Mouse (Mus musculus) Muller cell, postnatal 12 days (primary cell): ENCODE data around the gene Mif.
"Not testable (repeated sequence)": the region's sequence is repeated elsewhere in the genome, so short reads cannot be mapped to it uniquely, and the experiment has no call there.

Source experiments
- DNase-seq: peaks from one replicate; pipeline ENCODE4 v3.0.0-alpha.2; 2015; ENCODE audit errors: inconsistent ontology term

The Mif gene

DNA sequence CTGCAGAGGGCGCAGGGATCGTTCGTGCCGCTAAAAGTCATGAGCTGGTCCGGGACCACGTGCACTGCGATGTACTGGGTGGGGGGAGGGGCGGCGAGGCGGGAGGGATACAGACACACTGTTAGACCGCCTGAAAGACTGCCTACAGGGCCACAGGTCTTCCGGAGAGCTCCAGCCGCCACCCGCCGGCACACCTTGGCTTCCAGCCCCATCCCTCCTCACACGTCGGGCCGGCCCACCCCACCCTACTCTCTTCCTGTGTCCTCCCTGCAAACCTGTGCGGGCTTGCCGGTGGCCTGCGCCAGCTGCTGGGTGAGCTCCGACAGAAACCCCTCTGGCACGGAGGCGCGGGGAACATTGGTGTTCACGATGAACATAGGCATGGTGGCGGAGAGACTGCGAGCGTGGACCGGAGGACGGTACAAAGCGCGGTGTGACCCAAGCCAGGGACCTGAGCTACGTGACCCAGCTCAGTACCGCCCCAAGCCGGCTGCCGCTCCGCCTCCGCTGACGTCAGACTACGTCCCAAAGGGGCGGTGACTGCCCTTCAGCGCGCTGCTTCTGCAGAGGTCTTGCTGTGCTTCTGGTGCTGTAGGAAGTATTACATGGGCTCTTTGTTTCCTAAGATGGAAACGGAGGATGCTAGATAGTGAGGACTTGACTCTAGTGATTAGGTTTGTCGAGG, at the start of gene Mif:
Gene Mif, minus strand, starts transcription at position 455 of the 685 bp plus-strand sequence.
- peak; percentile 92 for DNase-seq

DNA sequence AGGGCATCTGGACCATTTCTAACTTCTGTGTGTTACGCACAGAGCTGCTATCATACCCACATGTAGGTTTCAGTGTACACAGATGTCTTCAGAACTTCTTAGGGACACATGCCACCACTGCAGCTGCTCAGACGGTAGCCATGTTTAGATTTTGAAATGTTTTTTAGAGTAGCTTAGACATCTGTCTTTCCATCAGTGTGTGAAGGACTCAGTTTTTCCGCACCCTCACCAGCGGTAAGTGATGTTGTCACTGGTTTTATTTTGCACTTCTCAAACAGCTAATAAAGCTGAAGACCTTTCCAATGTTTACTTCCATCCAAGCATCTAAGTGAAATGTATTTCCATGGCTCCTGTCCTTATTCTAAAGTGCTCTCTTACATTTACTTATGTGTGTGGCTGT, 46.8 kb upstream of the Mif start:
- DNase-seq = no peak

DNA sequence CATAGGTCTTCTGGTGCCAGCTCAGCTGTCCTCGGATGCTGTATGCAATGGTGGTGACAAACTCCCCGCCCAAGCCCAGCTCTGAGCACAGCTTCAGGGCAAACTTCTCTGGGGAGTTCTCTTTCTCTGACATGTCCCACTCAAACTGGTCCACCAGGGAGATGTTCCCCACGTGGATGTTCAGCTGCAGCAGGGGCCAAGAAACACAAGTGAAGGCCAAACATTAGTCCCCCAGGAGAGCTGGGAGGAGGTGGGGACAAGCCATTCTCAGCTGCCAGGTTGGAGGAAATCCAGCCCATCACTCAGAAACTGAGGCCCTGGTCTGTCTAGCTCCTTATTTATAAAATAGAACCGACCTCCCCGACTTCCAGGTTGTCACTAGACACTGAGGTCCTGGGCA, 44.4 kb upstream of the Mif start:
- DNase-seq = no peak

DNA sequence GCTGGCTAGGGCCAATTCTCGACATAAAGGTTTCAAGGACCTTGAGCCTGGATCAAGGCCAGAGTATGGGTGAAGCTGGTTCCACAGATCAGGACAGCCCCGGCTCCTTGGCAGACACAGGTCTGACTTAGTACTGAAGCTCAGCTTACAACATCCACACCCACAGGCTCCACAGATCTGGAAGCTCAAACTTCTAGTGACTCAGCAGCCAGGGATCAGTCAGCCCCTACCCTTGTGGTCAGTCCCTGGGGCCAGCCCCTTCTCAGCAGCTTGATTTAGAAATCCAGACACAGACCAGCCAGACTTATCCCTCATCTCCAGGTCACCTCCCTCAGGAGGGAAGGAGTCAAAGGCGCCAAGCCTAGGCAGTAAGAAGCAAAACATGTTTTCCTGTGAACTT, 38.8 kb upstream of the Mif start:
- DNase-seq = peak; percentile 85

DNA sequence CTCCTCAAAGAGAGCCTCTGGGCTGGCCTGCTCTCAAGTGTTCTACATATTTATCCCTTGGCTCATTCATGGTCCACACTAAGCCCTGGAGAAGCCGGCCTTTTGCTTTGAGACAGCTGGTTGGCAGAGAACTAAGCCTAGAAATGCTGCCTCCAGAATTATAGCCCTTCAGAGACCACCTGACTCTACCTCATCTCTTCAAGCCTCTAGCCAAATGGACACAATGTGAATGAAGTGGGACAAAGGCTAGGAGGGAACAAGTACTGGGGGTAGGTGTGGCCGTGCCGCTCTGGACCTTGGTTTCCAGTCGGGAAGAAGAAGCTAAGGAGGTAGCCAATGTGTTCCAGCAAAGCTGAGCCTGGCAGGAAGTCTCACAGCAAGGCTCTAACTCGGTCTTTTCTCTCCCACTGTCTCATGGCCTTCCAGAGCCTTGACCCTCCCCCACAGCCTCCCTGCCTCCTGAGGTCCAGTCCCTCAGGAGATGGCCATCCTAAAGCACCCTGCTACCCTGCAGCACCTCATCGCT, 38.1 kb upstream of the Mif start:
- DNase-seq = no peak

DNA sequence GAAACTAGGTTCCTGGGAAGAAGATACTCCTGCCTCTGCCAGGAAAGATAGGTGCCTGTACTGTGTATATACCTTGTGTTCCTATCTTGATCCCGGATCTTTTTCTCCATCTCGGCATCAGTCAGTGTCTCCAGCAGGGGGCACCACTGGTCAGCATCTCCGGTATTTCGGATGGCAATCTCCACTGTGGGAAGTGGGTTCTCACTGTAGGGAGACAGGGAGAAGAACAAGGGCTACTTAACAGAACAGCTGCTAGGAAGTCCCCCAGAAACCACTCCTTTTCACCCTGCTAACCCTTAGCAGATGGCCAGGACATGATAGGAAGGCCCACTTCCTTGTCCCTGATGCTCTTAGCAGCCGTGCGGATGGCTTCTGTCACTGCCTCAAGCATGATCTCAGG, 37.3 kb upstream of the Mif start:
- DNase-seq = no peak

DNA sequence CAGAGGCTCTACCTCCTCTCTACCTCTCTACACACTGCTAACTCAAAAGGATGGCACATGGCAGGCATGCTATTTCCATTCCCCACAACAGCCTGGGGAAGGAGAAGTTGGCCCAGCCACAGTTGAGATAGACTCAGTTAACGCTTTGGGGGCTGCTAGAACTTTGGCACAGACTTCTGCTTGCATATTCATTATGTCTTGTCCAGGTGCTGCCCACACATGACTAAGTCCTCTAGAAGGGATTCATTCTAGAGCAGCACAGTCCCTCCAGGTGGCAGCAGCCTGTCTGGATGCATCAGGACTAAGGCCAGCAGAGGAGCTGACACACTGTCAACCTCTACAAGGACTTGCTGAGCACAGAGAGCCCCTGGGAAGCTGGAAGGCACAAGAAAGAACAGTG, 36.2 kb upstream of the Mif start:
- DNase-seq = no peak

DNA sequence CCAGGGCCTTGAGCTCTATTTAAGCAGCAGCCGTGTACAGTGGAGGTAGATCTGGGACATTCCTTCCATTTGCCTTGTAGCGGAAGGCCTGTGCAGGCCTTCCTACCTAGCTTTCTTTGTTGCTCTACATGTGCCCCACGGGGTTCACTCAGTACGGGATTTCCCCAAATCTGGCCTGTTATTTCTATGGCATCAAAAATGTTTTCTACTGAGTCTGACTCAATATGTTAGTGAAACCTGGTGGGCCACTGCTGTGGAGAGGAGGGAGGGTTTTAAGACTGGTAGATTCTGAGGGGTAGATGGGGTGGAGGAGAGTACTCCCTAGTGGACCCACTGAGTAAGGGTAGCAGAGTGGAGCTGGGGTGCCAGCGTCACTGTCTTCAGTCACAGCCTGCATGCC, 35.7 kb upstream of the Mif start:
- no peak for DNase-seq

DNA sequence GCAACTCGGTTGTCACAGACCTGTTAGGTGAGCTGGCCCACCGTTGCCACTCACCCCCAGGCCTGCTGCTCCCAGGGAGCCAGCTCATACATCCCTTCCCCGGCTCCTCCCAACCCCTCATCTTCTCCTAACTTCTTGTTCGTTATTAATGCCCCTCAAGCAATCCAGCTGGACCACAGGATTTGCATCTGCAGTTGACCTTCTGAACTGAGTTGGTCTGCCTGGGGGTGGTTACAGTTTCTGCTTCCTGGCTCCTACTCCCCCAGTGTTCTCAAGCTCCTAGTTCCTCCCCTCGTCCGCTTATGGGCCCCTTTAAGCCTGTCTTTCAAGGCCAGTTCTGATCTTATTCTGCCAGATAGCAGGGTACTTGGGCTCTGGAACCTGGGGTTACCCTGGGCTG, 34.6 kb upstream of the Mif start:
- no peak for DNase-seq

DNA sequence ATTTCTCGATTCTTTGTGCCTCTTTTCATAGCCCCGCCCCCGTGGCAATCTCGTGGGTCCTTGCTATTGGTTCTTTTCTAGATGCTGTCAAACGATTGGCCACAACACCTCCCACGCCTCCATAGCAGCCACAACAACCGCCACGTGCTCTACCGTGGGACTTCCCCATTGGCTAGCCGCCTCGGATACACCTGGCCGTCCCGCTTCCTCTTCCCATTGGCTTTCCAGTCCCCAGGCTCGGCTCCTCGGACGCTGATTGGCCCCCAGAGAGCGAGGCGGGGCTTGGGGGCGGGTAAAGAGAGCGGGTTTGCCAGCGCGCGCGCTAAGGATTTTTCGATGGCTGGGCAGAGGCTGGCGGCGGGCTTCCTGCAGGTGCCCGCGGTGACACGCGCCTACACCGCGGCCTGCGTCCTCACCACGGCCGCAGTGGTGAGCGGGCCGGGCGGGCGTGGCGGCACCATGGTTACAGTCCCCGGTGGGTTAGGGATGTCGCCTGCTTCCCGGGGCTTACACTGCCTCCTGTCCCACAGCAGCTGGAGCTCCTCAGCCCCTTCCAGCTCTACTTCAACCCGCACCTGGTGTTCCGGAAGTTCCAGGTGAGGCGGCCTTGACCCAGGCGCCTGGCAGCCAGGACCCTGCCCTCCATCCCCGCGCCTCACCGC, 33.2 kb upstream of the Mif start, which contains the start of gene Derl3:
Gene Derl3, plus strand, starts transcription at position 325 of the 662 bp plus-strand sequence.
- peak; percentile 98 for DNase-seq

DNA sequence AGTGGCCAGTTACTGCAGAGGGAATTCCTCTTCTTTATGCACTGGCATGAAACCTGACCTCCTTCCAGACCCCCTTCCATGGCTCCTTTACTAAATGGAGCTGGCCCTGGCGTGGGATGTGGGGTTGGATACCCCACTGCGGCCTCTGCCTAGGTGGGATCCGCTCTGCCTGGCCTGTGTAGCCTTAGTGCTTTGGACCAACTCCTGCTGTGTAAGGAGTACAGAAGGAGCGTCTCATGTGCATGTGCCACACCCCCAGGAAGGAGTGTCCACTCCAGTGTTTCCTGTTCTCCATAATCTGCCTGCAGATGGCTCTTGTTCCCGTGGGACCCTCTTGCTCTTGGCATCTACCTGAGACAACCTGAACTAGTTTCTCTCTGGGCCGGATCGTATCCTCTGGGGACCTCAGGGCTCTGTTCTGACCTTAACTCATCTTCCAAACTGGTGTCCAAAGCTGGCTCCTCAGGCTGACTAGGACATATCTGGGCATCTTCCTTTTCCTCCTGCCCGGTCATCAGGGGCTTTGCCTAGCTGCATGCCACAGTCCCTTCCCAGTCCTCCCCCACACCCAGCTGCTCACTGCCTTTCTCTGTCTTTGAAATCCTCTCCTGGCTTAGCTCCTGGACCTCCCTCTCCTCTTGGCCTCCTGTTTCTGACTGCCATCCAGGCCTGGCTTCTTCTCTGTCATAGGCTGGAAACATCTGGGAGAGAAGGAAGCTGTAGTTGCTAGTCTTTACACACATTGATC, 29.5 kb upstream of the Mif start:
- DNase-seq = no peak

DNA sequence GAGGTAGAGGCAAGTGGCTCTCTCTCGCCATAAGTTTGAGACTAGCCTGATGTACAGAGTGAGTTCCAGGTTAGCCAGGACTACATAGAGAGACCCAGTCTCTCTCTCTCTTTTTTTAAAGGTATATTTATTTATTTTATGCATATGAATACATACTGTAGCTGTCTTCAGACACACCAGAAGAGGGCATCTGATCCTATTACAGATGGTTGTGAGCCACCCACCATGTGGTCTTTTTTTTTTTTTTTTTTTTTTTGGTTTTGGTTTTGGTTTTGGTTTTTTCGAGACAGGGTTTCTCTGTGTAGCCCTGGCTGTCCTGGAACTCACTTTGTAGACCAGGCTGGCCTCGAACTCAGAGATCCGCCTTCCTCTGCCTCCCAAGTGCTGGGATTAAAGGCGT, 27.5 kb upstream of the Mif start:
- not testable (repeated sequence) for DNase-seq

DNA sequence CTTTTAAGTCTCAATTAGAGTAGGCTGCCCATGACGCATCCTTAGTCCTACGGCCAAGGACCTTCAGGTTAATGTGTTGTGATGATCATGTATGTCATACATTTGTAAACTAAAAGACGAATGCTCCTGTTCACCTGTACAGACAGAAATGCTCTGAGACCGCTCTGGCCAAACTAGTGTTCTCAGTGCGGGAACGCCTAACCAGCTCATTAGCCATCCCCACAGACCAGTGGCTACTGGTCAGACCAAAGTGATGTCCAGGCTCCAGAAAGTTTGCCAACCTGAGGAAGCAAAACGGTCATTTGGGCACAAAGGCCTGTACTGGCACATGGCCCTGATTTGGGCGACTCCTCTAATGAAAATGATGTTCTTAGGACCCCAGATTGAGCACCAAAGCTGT, 24.7 kb upstream of the Mif start:
- DNase-seq = no peak

DNA sequence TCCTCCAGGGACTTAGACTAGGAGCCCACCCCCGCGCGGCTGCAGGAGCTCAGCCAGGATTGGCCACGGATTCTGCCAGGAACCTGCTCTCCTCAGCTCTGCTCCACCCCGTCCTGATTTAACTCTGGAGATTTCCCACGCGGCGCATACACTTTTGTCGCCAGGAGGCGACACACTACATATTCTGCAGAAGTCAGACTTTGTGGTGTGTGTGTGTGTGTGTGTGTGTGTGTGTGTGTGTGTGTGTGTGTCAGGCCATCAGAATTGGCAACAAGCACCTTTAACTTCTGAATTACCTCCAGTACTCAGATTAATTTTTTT, 23.2 kb upstream of the Mif start:
- DNase-seq = peak; percentile 85

DNA sequence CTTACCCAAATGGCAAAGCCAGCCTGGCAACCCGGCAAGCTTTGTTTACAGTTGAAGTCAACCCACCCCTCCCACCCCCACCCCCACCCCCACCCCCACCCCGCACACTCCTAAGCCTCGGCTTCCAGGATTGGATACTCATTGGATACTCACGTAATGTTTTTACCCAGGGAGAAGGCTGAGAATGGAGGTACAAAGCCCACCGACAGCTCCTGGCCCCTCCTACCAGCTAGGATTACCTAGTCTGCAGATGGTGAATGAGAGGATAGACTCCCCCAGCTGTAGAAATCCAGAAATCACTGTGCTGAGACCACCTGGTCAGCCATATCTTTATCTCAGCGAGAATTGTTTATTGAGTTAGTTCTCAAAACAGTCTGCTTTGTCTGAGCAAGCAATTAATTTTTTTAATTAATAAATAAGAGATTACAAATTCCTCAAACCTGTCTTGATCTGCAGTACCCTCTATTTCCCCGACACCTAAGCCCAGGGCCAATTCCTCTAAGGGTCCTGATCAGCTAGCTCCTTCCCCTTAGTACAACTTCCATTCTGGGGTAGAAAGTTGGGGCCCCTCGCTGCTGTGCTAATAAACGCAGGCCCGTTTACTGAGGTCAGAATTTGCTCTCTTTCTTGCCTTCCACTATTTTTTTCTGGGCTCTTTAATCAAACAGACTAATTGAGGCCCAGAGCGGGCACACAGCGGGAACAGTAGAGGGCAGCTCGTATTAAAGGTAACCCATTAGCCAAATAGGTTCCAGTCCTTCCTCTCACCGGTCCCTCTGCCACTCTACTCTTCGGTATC, 22.6 kb upstream of the Mif start:
- DNase-seq = no peak

DNA sequence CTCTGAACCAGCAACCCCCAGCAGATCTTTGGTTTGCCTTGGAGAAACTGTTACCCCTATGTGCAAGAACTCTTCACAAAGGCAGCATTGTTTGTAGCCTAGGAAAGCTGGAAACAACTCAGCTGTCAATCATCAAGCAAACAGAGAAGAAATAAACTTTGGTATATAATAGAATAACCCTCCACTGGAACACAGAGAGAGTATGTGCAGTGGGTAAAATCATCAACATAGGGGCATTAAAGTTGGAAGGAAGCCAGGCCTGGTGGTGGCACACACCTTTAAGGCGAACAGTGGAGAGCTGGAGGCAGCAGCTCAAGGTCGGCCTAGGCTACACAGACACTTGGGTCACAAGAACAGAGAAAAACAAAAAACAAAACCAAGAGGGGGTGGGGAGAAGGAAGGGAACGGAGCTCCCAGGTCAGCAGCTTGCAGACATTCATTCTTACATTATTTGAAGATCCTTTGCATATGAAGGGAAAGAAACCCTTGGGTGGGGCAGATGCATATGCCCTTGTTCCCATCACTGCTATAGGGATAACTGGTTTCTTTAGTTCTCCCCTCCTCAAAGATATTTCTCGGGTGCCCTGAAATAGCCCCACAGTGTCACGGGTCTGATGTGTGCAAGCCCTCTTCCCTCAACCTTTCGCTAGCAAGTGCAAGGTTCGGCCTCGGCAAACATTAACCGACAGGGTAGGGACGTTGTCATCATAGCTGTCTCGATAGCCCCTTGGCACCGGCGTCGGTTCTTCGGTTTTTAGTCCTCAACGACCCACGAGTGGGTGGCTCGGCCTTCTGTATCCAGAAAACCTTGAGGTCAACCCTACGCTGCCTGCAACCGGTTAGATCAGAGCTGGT, 21.8 kb upstream of the Mif start:
- no peak for DNase-seq

DNA sequence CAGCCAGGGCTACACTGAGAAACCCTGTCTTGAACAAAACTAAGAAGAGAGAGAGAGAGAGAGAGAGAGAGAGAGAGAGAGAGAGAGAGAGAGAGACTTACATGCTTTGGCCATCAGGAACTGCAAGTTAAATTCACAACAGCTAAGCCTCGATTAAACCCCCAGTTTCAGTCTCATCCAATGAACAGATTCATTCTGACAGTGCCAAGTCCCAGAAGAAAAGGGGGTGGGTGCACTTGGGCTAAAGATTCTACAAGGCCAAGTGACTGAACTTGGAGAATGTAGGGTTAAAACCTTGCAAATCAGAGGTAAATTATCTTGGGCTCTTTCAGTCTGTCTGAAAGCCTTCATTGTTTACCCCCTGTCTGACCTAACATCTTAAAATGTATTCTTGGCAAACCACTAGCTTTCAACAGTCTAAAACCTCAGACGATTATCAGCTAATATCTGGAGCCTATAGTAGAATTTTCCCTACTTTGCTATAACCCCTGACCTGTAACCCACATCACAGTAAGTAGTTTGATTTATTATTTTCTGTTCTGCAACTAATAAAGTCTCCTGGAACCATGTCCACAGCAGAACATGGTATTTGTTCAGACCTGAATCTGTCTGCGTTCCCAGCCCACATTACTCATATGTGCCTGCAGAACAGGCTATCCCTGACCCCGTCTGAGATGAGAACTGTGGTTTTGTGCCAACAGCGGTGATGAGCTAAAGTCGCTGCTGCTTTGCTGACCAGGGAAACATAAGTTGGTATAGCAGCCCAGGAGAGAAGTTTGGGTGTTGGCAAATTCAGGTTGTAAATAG, 20.9 kb upstream of the Mif start:
- DNase-seq = peak; percentile 66

DNA sequence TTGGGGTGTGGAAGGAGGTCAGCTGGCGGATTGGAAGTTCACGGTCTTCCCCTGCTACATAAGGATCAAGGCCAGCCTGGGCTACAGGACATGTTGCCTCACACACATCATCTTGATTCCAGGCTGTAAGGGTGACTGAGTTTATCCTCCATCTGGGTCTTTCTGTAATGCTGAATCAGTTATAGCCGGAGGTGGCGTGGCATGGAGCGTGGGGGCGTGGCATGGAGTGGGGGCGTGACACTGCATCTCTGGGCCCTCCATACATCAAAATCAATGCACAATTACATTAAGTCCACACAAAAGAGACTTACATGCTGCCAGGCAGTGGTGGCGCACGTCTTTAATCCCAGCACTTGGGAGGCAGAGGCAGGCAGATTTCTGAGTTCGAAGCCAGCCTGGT, 20.3 kb upstream of the Mif start:
- no peak for DNase-seq

DNA sequence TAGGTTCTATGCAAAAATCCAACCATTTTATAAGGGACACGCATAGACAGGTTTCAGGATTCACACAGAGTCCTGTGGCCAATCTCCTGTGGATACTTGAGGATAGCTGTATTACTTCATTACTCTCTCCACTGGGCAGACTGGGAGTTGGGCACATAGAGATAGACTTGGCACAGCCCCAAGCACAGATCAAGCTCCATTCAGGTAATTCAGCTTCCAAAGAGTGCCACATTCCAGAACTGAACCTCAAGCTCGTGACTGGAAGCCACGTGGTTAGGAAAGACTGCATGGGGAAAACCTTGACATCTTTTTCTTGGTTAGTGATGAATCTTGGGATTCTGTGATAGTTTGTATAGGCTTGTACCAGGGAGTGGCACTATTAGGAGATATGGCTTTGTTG, 18.8 kb upstream of the Mif start:
- DNase-seq = no peak

DNA sequence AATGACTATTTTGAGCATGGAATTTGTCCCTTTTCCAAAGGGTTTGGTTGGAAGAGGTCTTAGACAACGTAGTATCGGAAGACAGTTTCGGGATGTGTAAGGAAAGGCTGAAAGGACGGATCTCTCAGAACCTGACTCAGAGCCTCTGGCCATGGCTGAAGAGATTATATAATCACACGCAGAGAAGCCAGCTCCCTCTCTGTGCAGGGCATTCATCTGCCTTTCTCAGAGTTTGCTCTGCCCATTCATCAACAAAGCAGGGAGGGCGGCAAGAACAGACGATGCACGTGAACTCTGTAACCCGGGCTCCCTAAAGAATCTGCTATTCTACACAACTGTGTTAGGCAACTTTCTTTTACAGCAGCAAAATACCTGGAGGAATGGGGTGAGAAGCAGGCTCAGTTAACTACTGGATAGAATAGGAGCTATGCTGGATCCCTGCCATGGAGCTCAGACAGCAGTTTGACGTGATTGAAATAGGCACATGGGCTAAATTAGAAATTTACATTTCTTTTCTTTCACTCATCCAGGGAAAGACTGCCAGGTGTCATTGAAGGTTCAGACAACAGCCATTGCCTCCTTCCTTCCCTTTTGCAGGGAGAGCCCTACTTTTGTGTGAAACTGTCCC, 13.6 kb upstream of the Mif start:
- peak; percentile 84 for DNase-seq
